Mouse (Mus musculus) heart, postnatal 14 days (tissue): ENCODE measurements around the gene Creb3. TPM values are rescaled to one million over a fixed set of nuclear protein-coding genes. Genes with fewer than 3 reads are reported as not detected.
A peak's percentile ranks its signal among the peaks of the same experiment; 100 is the strongest.

ENCODE experiments used
- DNase-seq, 2 experiments: peaks; one replicate each; pipeline ENCODE4 v3.0.0; 2021 to 2022
- intact Hi-C: fragments of 180-260 bp; cut with DNase I; formaldehyde crosslinking; loops from one replicate; pipeline ENCODE4 v1.15.1; 2025
- total RNA-seq, 2 experiments: library from RNA; stranded (reverse); gene quantifications; 2 replicates each; pipeline ENCODE4 v1.2.3; 2021

Creb3 gene
- total RNA-seq, 2 experiments from 2014 or later = 47.1 to 49.2 TPM

DNA sequence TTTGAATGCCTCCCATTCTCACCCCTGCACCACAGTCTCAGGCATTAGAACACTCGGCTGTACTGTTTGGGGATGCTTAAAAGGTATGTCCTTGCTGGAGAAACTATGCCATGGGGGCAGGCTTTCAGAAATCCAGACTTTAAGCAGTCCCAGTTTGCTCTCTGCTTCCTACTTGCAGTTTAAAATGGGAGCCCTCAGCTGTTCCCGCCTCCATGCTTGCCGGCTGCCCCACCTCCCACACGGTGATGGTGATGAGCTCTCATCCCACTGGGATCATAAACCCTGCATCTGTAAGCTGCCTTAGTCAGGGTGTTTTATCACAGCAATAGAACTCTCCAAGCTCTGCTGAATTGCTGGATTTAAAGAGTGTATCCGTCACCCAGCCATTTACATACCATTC, 9.7 kb upstream of the Creb3 start:
- intact Hi-C loops = loop anchor here (2.0 kb wide), 1 partner anchor 18 kb away; no protein-coding TSS in a partner anchor
- DNase-seq = no peak

DNA sequence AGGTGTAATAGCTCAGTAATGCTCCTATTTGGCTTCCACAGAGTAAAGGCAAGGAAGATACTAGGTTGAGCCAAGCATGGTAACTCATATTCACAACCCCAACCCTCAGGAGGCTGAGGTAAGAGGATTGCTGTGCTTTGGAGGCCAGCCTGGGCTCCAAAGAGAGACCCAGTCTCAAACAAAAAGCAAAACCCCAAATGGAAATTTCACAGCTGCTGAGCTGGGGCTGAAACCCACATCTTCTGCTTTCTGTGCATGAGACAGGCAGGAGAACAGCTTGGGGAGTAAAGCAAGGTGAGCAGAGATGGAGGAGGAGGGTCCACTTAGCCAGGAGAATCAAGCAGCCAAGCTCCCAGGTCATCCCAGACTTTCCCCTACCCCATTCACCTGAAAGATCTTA, 8.2 kb upstream of the Creb3 start:
- no peak for DNase-seq
- intact Hi-C loops = loop anchor here (2.0 kb wide), 1 partner anchor 19 kb away; no protein-coding TSS in a partner anchor

DNA sequence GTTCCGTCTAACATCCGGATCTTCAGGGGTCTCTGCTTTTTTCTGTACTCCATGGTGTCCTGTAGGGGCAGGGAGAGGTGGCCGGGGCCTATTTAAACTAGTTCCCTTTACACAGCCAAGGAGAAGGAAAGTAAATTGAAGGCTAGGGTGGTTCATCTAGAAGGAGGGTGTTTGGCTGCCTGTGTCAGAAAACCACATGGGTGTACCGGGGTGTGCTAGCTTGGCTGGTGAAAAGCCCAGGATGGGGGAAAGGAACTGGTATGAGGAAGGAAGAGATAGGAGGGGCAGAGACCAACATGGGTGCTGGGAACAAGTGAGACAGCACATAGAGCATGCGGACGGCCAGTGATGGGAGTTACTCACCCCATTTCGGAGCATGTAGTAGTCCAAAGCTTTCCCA, 6.2 kb upstream of the Creb3 start:
- intact Hi-C loops = loop anchor here (5.0 kb wide), 1 partner anchor 34 kb away; the partner anchor contains the start of gene Tpm2
- DNase-seq = no peak

DNA sequence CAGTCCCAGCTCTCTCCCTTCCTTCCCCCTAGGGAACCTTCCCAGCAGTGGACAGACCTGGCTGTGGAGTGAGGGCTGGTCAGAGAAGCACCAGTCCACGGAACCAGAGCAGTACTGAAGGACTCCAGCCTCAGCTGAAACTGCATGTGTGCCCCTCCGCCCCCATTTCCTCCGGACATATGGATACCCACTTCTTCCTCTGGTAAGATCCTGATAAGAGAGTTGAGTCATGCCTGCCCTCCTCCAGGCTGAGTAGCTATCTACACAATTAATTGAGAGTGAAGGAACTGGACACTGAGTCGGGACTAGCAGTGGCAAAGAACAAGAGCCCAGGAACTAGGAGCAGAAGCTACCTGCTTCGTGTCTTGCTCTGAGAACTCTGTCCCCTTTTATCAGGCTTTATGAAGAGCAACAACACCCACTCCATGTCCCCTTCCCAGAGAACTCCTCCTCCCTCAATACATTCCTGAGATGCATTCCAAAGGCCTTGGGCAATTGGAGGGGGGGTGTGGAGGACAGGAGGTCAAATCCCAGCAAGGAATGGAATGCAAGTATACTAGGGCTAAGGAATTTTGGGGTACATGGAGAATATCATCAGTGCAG, 4.0 kb upstream of the Creb3 start:
- intact Hi-C loops = loop anchor here (5.0 kb wide), 1 partner anchor 36 kb away; the partner anchor contains the start of gene Tpm2
- DNase-seq = no peak

DNA sequence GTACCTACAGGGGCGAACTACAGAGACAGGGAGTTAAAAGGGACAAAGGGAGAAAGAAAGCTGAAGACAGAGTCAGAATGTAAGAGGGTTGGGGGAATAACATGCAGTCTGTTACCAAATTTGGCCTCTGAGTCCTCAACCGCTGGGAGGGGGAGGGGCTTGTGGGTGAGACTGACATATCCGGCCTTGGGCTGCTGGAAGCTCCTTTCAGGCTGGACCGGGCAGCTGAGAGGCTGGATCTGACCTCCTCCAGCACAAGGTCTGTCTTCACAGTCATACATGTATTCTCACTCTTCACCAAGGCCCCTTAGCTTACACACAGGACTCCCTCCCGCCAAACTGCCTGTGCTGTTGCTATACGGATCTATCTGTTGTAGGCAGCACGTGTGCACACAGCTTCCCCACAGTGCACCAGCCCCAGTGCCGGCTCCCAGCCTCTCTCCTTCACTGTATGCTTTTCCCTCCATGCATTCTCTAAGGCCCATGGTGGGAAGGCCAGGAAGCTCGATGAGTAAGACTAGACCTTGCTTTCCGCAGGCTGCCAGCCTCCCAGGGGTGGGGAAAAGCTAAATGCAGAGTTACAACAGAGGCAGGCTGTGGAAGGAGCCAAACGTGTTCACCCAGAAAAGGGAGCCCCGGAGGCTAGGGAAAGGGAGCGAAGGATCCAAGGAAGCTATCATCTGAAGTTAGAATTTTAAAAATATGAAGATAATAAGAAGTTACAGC, 3.3 kb upstream of the Creb3 start:
- peak; percentile 65 to 80 for DNase-seq
- intact Hi-C loops = loop anchor here (5.0 kb wide), 1 partner anchor 36 kb away; the partner anchor contains the start of gene Tpm2

DNA sequence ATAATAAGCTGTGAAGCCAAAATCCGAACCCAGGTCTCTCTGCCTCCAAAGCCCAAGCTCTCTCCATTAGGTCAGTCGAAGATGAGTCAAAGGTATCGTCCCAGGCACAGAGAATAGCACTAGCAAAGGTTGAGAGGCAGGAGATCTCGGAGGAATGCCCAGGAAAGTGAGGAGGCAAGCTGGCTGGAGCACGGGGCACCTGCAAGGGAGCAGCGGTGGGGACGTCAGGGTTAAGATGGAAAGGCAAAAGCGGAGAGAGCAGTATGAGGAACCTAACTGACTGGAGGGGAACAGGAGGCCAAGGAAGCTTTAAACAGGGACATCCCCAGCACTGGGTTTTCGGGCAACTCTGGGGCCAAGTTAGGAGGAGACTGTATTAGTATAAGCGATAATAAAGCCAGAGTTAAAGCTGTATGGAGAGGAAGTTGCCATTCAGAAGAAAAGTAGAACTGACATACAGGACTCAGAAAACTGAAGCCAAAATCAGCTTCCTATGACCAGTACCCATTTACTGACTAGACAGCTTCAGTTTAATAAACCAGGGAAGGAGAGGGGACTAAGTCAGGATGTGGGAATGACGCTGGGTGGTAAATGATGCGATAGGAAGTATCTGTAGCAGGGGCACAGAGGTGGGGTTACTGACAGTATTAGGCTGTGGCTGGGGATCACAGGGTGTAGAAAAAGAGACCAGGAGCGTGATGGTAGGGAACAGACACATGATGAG, 2.5 kb upstream of the Creb3 start:
- intact Hi-C loops = loop anchor here (5.0 kb wide), 1 partner anchor 37 kb away; the partner anchor contains the start of gene Tpm2

DNA sequence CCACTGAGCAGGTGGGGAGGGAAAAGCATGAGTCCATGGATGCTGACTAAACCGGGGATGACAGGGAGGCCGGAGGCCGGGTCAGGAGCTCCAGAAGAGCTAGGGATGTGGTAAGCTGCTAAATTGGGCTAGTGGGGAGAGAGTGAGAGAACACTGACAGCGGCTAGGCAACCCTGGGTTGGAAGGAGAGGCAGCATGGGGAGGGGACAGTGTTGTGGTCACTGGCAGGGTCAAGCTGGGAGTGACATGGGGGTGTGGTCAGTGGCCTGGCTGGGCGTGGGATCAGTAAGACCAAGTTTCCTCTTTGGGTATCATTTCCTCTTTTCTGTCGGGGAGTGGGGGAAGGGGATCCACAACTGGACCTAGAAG, 1.9 kb upstream of the Creb3 start:
- intact Hi-C loops = no loop called here
- peak; percentile 46 to 56 for DNase-seq

More for the DNA sequence above, 2.5 kb upstream of the Creb3 start:
- DNase-seq = no peak

DNA sequence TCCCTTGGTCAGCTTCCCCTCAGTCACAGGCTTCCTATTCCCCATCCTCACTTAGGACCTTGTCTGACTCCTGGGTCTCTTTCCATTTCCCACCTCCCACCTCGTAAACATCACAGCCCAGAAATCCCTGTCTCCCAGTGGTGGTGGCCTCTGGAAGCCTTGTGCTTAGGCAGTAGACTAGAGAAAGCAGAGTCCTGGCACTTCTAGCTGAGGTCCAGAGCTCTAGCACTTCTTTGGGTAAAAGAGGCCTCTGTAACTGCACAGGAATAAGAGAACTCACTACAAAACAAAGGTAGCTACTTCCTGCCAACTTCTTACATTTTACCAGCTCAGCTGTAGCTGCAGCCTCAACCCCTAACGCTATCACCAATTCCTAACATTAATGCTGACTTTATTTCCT, 1.2 kb upstream of the Creb3 start:
- no peak for DNase-seq
- intact Hi-C loops = no loop called here

DNA sequence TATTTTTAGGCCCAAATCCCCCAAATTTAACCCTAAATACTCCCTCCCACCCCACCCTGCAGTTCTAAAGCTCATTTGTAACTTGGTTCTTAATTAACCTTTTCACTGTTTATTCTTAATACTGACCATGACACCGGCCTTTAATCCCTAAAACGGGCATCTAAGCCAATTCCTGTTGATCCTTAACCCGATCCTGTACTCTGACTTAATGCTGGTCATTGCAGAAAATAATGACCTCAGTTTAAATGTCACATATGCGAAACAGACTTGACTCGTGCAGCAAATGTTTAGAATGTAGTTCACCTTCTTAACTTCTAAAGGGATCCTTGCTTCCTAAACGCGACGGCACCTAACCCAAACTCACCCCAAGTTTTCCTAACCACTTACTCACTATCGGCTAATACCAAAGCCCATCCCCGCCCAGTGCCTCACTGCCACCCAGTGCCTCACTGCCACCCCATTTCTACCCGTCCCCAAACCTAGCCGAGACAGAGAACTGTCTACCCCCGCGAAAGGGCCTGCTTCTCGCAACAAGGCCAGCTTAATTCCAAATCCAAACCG, 616 bp upstream of the Creb3 start:
- DNase-seq = no peak
- intact Hi-C loops = no loop called here

DNA sequence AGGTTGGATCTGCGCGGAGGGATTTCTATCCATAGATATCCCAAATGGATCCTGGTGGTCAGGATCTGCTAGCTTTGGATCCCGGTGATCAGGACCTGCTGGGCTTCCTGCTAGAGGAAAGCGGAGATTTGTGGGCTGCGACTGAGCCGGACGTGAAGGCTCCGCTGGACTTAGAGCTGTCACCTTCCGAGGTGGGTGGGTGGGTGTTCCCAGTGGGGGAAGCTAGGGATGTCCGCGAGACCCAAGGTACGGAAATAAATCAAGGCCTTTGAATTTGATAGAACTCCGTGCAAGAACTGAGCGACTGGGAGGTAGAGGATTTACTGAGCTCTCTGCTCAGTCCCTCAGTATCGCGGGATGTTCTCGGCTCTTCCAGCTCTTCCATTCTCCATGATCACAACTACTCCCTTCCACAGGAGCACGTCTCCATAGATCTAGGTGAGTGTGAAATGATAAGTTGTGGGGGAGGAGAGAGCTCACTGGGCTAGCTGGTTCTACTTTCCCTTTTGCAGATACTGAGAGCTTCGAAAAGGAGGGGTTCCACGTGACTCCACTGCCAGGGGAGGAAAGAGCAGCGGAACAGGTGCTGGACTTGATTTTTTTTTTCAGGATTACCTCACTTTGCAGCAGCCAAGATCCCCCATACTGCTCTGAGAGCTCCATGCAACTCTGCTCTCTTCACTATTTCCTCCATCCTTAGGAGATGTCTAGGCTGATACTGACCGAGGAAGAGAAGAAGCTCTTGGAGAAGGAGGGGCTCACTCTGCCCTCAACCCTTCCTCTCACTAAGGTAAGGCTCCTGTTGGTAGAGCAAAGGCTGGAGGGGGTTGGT, 853 bp downstream of the Creb3 start:
- intact Hi-C loops = loop anchor here (1.0 kb wide), 1 partner anchor 15 kb away; the partner anchor contains the start of genes Gba2 and Rgp1
- DNase-seq = no peak

DNA sequence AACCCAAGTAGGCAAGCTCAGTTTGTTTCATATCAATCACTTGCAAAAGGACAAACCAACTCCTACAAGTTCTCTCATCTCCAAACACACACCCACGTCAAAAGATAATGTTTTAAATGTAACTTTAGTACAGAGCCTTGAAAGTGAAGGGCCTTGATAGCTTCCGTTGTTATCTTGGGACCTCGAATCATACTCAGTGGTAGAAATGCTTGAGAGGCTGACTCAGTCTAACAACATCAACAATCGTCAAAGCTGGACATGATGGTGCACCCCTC, 1.4 kb downstream of the Creb3 start:
- DNase-seq = no peak
- intact Hi-C loops = no loop called here

DNA sequence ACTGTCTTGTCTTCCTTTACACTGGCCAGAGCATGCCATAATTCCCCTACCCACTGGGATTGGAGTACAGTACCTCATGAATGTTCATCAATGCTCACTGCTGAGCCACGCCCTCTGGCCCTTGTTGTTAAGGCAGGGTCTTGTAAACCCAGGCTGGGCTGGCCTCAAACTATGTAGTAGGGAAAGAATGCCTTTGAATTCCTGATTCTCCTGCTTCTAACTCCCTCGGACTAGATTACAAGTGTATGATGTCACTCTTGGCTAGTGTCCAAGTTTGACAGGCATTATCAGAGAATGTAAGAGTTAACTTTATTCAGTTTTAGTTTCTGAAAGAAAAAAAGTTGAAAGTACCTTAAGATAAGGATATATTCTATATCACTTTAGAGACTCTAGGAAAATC, 2.1 kb downstream of the Creb3 start:
- intact Hi-C loops = no loop called here

DNA sequence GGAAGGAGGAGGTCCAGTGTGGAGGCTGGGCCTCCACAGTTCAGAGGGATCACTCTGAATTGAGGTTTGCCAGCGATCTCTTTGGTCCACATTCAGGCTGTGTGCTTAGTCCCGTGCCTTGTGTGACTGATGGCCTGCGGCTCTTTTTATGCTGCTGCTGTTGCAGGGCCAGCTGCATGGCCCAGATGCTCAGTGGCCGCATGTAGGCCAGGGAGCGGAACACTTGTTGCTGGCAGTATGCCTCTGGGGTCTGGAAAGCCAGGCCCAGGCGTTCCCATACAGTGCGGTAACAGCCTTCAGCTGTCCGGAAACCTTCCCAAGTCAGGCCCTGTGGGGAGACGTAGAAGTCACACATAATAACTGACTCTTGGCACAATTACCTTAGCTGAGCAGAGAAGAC, 5.0 kb downstream of the Creb3 start:
- peak in 1 of 2 experiments; percentile 38 for DNase-seq
- intact Hi-C loops = no loop called here

More for the DNA sequence above, 2.1 kb downstream of the Creb3 start:
- DNase-seq = no peak

DNA sequence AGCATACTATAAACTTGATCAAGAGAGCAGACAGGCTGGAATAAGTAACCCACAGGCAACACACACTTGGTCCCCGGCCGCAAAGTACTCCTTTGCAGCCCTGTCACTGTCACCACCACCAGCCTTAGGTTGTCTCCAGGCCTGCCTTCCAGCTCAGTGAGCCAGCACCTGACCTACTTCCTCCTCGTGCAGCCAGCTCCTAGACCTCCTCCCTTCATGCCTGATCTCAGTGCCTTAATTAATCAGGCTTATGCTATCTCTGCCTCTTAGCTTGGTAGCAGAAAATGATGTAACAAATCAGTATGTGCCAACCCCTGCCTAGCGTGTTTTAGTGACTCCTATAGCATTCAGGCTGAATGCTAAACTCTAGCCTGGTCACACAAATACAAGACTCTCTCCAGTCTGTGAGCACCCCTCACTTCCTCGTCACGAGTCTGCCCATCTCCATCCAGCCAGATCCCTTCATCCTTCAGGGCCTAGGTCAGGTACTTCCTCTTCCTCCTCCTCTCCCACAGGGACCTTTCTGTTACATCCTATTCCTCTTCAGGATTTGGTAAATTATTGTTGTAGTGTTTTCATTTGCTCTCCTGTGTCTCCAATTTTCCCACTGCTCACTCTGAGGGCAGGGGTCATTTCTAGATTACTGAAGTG, 9.4 kb downstream of the Creb3 start:
- no peak for DNase-seq

DNA sequence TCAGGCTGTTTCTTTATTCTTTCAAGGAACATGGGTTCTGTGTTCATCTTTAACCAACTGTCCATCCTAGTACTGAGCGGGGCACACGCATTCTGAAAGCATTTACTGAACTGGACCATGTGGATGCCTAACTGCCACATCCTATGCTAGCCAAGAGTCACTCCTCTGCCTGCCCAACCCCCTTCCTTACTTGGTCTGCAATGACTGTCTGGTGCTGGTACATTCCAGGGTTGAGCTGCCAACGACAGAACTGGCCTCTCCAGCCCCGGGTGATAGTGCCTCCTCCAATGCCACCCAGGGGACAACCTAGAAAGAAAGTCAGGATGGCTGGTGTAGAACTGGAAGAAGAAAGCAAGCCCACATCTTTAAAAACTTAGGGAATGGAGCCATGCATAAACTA, 11.4 kb downstream of the Creb3 start:
- DNase-seq = no peak
- intact Hi-C loops = loop anchor here (5.0 to 10.0 kb wide), 2 partner anchors 41 to 519 kb away; partner anchors contain the start of gene Unc13b

More for the DNA sequence above, 9.4 kb downstream of the Creb3 start:
- intact Hi-C loops = loop anchor here (5.0 to 10.0 kb wide), 2 partner anchors 39 to 517 kb away; partner anchors contain the start of gene Unc13b

DNA sequence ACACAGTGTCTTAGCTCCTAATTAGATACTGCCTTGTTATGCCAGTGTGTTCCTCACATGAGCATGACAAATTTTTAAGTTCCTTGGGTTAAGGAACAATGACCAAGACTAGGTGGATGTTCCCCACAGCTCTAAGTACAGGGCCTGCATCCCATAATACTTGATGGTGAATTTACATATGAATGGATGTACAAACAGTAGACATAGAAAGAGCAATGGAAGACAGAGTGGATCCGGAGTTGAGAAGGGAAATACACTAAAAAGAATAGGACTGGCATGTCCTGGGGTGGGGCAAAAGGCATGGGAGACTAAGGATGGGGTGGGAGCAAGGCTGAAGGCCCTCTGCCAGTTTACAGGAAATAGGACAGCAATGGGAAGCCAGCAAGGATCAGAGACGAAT, 13.2 kb downstream of the Creb3 start:
- intact Hi-C loops = loop anchor here (5.0 to 10.0 kb wide), 2 partner anchors 57 to 521 kb away; partner anchors contain the start of genes Npr2 and Unc13b
- no peak for DNase-seq

DNA sequence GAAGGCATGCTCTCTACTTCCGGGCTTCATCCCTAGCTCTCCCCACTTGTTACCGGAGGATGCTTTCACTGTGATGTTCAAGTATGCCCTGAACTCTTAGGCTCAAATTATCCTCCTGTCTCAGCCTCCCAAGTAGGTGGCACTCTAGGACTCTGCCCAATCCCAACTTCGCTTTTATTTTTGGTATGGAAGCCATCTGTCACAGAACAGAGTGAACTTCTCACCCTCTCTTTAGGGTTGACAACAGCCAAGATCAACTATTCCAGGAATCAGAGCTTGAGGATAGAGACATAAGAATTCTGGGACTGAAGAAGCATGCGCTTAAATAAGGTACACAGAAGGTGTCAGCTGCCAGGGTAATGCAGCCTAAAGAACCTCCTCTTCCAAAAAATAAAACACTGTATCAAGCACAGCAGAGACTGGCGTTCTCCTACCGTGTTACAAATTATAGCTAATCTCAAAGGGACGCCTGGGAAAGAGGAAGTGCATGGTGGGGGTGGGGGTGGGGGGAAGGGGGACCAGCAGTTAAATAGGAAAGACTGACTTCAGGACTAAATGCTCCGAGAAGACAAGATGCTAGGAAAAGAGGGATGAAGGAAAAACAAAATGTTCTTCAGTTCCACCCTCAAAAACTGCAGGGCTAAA, 15.2 kb downstream of the Creb3 start:
- intact Hi-C loops = loop anchor here (5.0 to 10.0 kb wide), 2 partner anchors 55 to 523 kb away; partner anchors contain the start of genes Npr2 and Unc13b
- DNase-seq = no peak

DNA sequence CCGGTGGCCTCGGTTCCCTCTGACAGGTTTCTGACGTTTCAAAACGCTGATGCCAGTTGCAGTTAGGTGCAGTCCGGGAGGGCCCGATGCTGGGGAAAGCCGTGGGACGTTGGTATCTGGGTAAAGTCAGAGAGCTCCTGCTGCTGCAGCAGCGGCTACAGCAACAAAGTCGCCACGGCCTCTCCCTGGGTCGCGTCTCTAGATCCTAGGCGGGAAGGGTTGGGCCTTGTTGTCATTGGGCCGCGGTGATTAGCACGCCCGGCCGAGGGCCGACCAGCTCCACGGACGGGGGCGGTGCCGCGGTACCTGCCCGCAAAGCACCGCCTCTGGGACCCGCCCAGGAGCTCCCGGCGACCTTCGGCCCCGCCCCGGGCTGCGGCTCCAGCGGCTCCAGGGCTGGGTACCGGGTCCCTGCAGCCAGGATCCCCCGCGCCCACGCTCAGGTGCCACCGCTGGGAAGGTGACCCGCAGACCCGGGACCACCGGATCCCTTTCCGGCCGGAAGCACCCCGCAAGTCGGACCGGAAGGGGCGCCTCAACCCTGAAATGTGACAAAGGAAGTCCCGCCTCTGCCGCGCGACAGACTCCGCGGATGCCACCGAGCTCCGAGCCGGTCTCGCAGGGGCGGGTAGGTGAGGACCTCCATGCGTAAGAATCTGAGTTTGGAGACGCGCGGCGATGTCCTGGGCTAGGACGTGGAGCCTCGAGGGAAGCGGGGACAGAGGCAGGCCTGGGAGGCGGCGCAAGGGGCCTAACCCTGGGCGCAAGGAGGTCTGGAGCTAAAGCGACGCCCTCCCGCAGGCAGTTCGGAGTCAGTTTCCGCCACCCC, 16.5 kb downstream of the Creb3 start, which contains the start of the genes Rgp1 and Gba2:
Gene Rgp1 (plus strand): TSS at position 340 of the 829 bp plus-strand sequence.
Gene Gba2 (minus strand): TSS at position 498 of the 829 bp plus-strand sequence.
- intact Hi-C loops = loop anchor here (1.0 to 10.0 kb wide), 3 partner anchors 16 to 524 kb away; partner anchors contain the start of genes Creb3, Npr2, Tln1 and Unc13b

More for the DNA sequence above, 16.5 kb downstream of the Creb3 start, which contains the start of the genes Rgp1 and Gba2:
- peak; percentile 88 to 89 for DNase-seq
